Mouse (Mus musculus): Measurements from ENCODE around the gene Ube2m. TPM values are rescaled to one million over a fixed set of nuclear protein-coding genes. Genes with fewer than 3 reads are reported as not detected.

Ube2m gene
- 117 and 128 TPM in 2 replicates for polyA plus RNA-seq (2015; fragmentation: Nextera tagmentation; extraction: Ambion mirVana)

DNA sequence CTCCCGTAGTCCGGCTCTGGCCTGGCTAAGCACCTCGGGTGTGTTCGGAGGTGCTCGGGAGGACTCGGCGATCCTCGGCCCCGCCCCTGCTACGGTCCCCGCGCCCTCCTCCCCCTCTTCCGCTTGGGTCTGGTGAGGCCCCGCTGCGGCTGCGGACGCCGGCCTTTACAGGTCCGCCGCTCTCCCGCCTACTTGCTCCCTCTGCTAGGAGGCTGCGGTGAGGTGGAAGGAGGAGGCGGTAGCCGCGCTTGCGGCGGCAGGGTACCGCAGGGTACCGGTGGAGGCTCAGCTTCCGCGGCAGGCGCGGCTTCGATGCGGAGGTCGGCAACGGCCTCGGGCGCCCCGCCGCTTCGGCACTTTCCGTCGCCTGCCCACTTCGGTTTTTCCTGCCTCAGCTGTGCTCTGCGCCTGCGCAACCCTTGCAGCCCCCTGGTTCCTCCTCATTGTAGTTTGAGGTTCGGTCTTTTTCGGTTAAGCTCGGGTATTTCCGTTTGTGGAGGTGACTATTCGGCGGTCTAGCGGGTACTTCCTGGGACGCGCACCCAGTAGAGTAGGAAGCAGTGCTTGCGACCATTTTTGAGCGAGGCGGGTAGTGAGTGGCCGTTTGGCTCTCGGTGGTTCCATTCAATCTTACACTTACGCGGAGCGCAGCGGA lies at the start of gene Ube2m:
Gene Ube2m (minus strand): TSS at position 375 of the 655 bp plus-strand sequence.

DNA sequence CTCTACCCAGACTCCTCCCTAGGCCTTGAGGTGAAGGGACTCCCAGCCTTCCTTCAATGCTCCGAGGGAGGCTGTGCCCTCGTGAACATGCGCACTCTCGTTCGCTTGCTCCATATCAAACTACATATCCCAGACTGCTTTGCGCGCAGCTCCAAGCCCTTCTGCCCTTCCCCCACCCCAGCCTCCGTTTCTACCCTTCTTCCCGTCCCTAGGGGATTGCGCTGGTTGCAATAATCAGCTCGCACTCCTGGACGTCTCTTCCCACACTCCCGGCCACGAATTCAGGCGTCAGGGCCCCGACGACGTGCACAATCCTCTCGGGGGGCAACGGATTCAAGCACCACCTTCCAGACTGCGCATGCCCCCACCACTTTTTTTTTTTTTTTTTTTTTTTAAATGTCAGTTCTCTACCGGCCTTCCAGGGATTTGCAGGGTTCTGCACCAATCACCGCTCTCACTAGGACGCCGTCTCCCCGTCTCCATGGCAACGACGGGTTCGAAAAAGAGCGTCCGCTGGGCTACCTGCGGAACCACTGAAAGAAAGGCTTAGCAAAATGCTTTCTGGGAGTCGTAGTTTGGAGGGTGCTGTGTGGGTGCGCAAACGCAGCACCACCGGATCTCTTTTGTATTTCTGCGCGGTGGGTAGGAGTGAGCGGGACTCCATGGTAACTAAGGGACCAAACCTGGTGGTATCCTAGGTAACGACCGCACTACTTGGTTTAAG lies 16.4 kb upstream of the Ube2m start, which contains the start of gene Mzf1:
Gene Mzf1 (minus strand): TSS at position 478 of the 724 bp plus-strand sequence.

DNA sequence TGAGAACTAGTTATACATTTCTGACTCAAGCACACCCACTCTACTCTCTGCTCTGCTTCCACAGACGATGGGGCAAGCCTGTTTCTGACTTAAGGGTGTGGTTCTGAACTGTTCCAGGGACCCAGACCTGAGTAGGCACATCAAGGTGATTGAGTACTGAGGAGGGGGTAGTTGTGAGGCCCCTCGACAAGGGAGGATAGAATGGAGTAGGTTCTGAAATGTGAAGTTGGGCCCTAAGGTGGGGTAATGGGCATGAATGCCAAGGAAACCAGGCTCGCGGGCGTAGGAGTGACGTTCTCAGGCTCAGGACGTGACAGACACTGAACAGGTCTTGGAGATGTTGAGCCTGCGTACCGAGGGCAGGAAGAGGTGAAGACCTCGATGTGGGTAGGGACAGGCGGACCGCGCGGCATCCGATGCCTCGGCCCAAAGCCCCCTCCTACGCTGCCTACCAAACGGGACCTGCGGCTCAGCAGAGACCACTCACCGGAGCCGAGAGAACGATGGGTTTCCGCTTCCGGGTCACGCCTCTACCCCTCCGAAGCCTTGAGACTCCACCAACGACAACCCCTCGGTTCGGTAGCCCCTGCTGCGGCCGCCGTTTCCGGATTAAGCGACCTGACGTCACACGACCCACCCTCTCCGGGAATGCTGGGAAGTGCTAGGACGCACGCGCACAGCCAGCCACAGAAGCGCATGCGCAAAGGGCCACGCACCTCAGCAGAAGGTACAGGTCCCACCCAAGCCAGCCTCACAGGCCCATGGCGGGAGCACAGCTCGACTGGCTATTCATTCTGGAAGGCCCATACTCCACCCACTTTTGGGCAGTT lies 3.7 kb downstream of the Ube2m start, which contains the start of gene Chmp2a:
Gene Chmp2a (minus strand): TSS at position 660 of the 830 bp plus-strand sequence.

DNA sequence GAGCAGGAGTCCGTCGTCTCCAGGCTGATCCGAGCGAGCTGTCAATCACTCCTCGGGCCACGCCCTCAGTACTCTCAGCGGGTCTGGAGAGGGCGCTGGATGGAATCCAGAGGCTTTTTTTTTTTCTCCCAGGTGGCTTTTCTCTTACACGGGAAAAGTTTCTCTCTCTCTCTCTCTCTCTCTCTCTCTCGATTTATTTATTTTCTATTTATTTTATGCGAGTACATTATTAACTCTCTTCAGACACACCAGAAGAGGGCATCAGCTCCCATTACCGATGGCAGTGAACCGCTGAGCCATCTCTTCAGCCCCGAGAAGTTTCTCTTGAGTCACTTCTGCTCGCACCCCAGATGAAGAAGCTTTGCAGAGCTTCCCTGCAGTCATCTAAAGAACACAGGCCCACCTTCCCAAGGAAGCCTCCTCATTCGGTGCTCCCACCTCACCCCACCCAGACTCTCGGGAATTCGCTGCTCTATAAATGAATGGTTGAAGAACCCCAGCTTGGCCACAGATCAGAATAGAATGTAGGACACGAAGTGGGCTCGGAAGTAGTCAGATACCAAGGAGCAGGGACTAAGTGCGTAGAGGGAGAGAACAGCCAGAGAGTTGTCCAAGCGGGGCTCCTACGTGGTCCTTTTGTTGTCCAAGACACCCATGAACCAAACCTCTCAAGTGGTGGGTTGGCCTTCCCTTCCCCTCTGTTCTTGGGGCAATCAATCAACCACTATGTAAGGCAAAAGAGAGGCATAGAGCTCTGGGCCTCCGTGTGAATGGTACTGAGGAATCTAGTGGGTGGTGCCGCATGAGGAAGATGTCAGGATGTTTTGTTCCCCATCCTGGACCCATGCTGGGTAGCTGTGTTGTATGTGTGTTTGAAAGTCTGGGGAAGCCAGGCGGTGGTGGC lies 27.8 kb downstream of the Ube2m start, which contains the start of gene Zbtb45:
Gene Zbtb45 (minus strand): TSS at position 30 of the 904 bp plus-strand sequence.

DNA sequence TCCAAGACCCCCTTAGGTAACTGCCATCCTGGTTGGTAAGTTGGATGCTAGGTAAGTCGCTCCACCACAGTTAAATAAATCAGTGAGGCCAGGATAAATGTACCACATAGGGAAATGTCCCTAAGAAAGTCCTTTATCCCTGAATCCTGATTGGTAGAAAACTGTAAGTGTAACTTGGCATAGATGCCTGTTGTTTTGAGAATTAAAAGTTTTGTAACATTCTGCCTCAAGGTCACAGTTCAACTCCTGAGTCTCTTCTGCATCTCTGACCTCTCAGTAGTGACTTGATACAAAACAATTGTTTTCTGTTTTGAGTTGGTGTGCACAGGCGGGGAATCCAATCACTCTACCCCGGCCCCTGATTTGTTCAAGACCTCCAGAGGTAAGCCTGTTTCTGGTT lies 39.2 kb downstream of the Ube2m start, which contains the start of gene Trim28:
Gene Trim28 (plus strand): TSS at position 264 of the 400 bp plus-strand sequence.

DNA sequence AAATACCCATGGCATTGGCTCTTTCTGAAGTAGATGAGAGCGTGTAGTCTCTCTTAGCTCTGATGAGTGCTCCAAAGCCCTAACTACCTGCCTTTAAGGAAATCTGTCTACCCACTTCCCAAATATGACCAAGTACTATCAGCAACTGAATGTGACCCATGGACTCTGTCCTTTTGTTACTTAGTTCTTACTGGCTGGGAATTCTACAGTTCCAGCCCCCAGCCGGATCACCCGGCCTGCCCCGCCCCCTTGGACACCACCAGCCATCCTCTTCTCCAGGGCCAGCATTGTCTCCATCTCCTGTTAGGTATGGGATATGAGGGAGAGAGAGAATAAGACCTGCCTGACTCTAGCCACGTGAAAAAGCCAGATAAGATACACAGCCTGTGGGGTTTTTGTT lies 40.0 kb downstream of the Ube2m start, which contains the start of gene Slc27a5:
Gene Slc27a5 (minus strand): TSS at position 140 of the 400 bp plus-strand sequence.

Other genes starting within 250 kb of the Ube2m start
- 5.5 and 6.5 TPM in 2 replicates for gene Zscan18, start 234.6 kb downstream of the Ube2m start, polyA plus RNA-seq (2015; fragmentation: Nextera tagmentation; extraction: Ambion mirVana)
- gene Zfp329, start 219.4 kb downstream of the Ube2m start, polyA plus RNA-seq (2015; fragmentation: Nextera tagmentation; extraction: Ambion mirVana): 6.8 and 7.2 TPM in 2 replicates
- 15.4 and 16.0 TPM in 2 replicates for gene Zfp110, start 203.5 kb downstream of the Ube2m start, polyA plus RNA-seq (2015; fragmentation: Nextera tagmentation; extraction: Ambion mirVana)
- 1.4 and 1.6 TPM in 2 replicates for gene Zfp128, start 157.1 kb downstream of the Ube2m start, polyA plus RNA-seq (2015; fragmentation: Nextera tagmentation; extraction: Ambion mirVana)
- gene Zscan22, start 140.5 kb downstream of the Ube2m start, polyA plus RNA-seq (2015; fragmentation: Nextera tagmentation; extraction: Ambion mirVana): 3.4 and 3.5 TPM in 2 replicates
- 512 and 672 TPM in 2 replicates for gene Rps5, start 116.0 kb downstream of the Ube2m start, polyA plus RNA-seq (2015; fragmentation: Nextera tagmentation; extraction: Ambion mirVana)
- gene Rnf225, start 110.9 kb downstream of the Ube2m start, polyA plus RNA-seq (2015; fragmentation: Nextera tagmentation; extraction: Ambion mirVana): 0.15 and 1.4 TPM in 2 replicates
- 3.5 and 3.7 TPM in 2 replicates for gene Zfp324, start 72.4 kb downstream of the Ube2m start, polyA plus RNA-seq (2015; fragmentation: Nextera tagmentation; extraction: Ambion mirVana)
- 2.3 and 2.8 TPM in 2 replicates for gene Zfp446, start 60.4 kb downstream of the Ube2m start, polyA plus RNA-seq (2015; fragmentation: Nextera tagmentation; extraction: Ambion mirVana)
- gene Slc27a5, start 40.1 kb downstream of the Ube2m start, polyA plus RNA-seq (2015; fragmentation: Nextera tagmentation; extraction: Ambion mirVana): 0.28 TPM in 1 of 2 replicates, not detected in the other
- 76.9 and 85.0 TPM in 2 replicates for gene Trim28, start 39.2 kb downstream of the Ube2m start, polyA plus RNA-seq (2015; fragmentation: Nextera tagmentation; extraction: Ambion mirVana)
- 8.3 and 8.9 TPM in 2 replicates for gene Zbtb45, start 28.2 kb downstream of the Ube2m start, polyA plus RNA-seq (2015; fragmentation: Nextera tagmentation; extraction: Ambion mirVana)
- gene Chmp2a, start 3.5 kb downstream of the Ube2m start, polyA plus RNA-seq (2015; fragmentation: Nextera tagmentation; extraction: Ambion mirVana): 150 and 176 TPM in 2 replicates
- gene Mzf1, start 16.5 kb upstream of the Ube2m start, polyA plus RNA-seq (2015; fragmentation: Nextera tagmentation; extraction: Ambion mirVana): 0.94 and 0.99 TPM in 2 replicates
- not detected in 2 replicates for gene Vmn1r85, start 56.9 kb upstream of the Ube2m start, polyA plus RNA-seq (2015; fragmentation: Nextera tagmentation; extraction: Ambion mirVana)
- gene Vmn1r86, start 81.6 kb upstream of the Ube2m start, polyA plus RNA-seq (2015; fragmentation: Nextera tagmentation; extraction: Ambion mirVana): not detected in 2 replicates
- gene Vmn1r87, start 101.9 kb upstream of the Ube2m start, polyA plus RNA-seq (2015; fragmentation: Nextera tagmentation; extraction: Ambion mirVana): not detected in 2 replicates
- gene Vmn1r88, start 121.3 kb upstream of the Ube2m start, polyA plus RNA-seq (2015; fragmentation: Nextera tagmentation; extraction: Ambion mirVana): not detected in 2 replicates
- gene Vmn1r89, start 174.7 kb upstream of the Ube2m start, polyA plus RNA-seq (2015; fragmentation: Nextera tagmentation; extraction: Ambion mirVana): not detected in 2 replicates
- 16.4 and 21.9 TPM in 2 replicates for gene Lig1, start 239.0 kb upstream of the Ube2m start, polyA plus RNA-seq (2015; fragmentation: Nextera tagmentation; extraction: Ambion mirVana)
- gene Zswim9, start 240.4 kb upstream of the Ube2m start, polyA plus RNA-seq (2015; fragmentation: Nextera tagmentation; extraction: Ambion mirVana): 4.2 and 4.8 TPM in 2 replicates

Measured in skeletal muscle tissue, postnatal 0 days (tissue).